Mouse (Mus musculus) C2C12 (cell line): ENCODE results near the gene Dnaaf5. TPM values are rescaled to one million over a fixed set of nuclear protein-coding genes. Genes with fewer than 3 reads are reported as not detected.

ENCODE experiments used
- H3K27me3 ChIP-seq: one replicate; pipeline ENCODE4 v1.6.1; 2011; ENCODE audit not compliant: control insufficient read depth, insufficient read depth, insufficient read length
- H3K36me3 ChIP-seq: one replicate; pipeline ENCODE4 v1.6.1; 2011; ENCODE audit not compliant: control insufficient read depth, insufficient read depth
- H3K4me3 ChIP-seq: one replicate; pipeline ENCODE4 v1.5.1; 2011; ENCODE audit warnings: mild to moderate bottlenecking, control low read depth; ENCODE audit not compliant: poor library complexity, insufficient read depth, severe bottlenecking
- H3K79me2 ChIP-seq: one replicate; pipeline ENCODE4 v1.6.1; 2011; ENCODE audit not compliant: control insufficient read depth, insufficient read depth
- H3K79me3 ChIP-seq: one replicate; pipeline ENCODE4 v1.6.1; 2011; ENCODE audit warnings: low read depth, control low read depth
- H3ac ChIP-seq: one replicate; pipeline ENCODE3; 2011; ENCODE audit warnings: low read depth; ENCODE audit not compliant: control insufficient read depth, insufficient read length
- CEBPB ChIP-seq: IDR thresholded peaks from one replicate; pipeline ENCODE4 v1.6.1; 2011; ENCODE audit warnings: low read depth, mild to moderate bottlenecking, control low read depth, moderate library complexity
- CTCF ChIP-seq: IDR thresholded peaks from one replicate; pipeline ENCODE4 v1.5.1; 2011; ENCODE audit not compliant: control insufficient read depth, insufficient read depth, insufficient read length
- FOSL1 ChIP-seq: IDR thresholded peaks from one replicate; pipeline ENCODE4 v1.8.0; 2011; ENCODE audit warnings: mild to moderate bottlenecking, low read length; ENCODE audit not compliant: poor library complexity, insufficient read depth, severe bottlenecking
- MAX ChIP-seq: IDR thresholded peaks from one replicate; pipeline ENCODE4 v1.6.1; 2011; ENCODE audit warnings: mild to moderate bottlenecking, control low read depth
- MYOD1 ChIP-seq: IDR thresholded peaks from one replicate; pipeline ENCODE4 v1.6.1; 2011; ENCODE audit warnings: low read depth; ENCODE audit not compliant: control insufficient read depth, insufficient read length
- MYOG ChIP-seq: IDR thresholded peaks from one replicate; pipeline ENCODE4 v1.6.1; 2011; ENCODE audit not compliant: control insufficient read depth, insufficient read length; ENCODE audit errors: extremely low read depth
- USF1 ChIP-seq: IDR thresholded peaks from one replicate; pipeline ENCODE4 v1.6.1; 2011; ENCODE audit warnings: low read depth, mild to moderate bottlenecking, control low read depth, moderate library complexity
- polyA plus RNA-seq: library from polyadenylated mRNA; unstranded; fragments of >200 nt; fragmentation: generic; extraction: Trizol; gene quantifications from one replicate; pipeline ENCODE4 v1.2.1, GENCODE M21; 2012; ENCODE audit warnings: missing spikeins

The Dnaaf5 gene
- polyA plus RNA-seq, 1 experiment: 32.6 TPM

DNA sequence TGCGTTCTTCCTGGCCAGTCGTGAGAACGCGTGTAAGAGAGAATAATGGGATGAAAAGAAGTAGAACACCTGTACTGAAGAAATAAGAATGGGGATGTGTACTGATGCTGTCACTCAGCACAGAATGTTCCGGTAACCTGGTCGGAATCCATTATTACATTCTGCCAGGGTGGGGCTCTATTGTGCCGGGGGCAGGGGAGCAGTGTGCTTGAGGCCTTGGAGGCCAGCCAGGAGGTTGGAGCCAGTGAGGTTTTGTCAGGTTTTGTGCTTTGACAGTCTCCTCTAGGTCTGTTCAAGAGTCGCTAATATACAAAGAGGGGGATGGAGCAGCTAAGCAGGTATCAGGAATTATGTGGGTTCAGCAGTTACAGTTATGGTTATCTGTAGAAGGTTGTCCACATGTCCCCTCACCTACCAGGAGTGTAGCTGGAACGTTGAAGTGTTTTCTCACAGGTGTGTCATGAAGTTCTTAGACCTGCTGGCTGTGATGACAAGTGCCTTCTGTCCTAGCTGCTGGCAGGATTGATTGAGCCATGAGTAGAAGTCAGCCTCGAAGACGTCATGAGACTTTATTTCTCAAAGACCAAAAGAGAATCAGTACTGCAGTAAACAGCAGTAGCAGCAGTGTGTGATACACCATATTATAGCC lies 61.8 kb downstream of the Dnaaf5 start:
- peaks cover 25% of the 10 kb centered on the region for H3K36me3 ChIP-seq

DNA sequence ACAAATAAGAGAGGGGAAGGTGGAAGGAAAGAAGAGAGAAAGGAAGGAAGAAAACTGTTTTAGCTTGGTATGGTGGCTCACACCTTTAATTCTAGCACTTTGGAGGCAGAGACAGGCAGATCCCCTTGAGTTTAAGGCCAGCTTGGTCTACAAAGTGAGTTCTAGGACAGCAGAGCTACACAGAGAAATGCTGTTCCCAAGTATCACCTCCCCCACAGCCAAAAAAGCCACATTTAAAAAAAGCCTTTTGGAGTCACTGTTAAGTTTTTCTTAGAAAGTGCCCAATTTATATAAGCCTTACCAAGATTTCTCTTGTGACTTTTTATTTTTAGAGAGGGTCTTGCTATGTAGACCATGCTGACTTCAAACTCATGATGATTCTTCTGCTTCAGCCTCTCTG lies 64.3 kb downstream of the Dnaaf5 start:
- Histone ChIP-seq H3K36me3 (peaks cover 32% of the 10 kb centered on the region), H3K79me3 (peaks cover 28% of the 10 kb centered on the region), H3K4me3 (no peak overlapping the region), H3K79me2 (peaks cover 70% of the 10 kb centered on the region), H3K27me3 (no peaks in the 10 kb centered on the region), H3ac (no peak overlapping the region)
- TF ChIP-seq MAX (no peak), CTCF (no peak), USF1 (no peak), CEBPB (no peak), MYOG (no peak), FOSL1 (no peak), MYOD1 (no peak)

More for the DNA sequence above, 61.8 kb downstream of the Dnaaf5 start:
- Histone ChIP-seq H3K4me3 (no peak overlapping the region), H3K27me3 (no peaks in the 10 kb centered on the region), H3K79me2 (peaks cover 91% of the 10 kb centered on the region), H3ac (no peak overlapping the region), H3K79me3 (peaks cover 47% of the 10 kb centered on the region)
- TF ChIP-seq MYOD1 (no peak), MYOG (no peak), MAX (no peak), CTCF (no peak), USF1 (no peak), FOSL1 (no peak), CEBPB (no peak)

DNA sequence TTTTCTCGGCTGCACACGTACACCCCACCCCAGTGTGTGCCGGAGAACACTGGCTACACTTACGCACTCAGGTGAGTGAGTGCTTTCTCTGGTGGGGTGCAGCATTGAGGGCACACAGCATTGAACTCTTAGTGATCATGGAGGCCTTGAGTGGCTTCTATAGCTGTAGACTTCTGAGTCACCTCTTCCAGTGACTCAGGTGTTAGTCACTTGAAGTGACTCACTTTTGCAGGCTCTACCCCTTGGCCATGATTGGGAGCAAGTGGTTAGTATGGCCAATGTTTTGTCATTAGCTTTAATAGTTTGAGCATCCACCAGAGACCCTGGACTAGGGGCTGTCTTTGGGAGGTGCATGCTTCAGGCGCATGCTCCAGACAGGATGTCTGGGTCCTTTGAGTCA lies 65.2 kb downstream of the Dnaaf5 start:
- H3ac ChIP-seq: no peak overlapping the region
- peaks cover 31% of the 10 kb centered on the region for H3K36me3 ChIP-seq

DNA sequence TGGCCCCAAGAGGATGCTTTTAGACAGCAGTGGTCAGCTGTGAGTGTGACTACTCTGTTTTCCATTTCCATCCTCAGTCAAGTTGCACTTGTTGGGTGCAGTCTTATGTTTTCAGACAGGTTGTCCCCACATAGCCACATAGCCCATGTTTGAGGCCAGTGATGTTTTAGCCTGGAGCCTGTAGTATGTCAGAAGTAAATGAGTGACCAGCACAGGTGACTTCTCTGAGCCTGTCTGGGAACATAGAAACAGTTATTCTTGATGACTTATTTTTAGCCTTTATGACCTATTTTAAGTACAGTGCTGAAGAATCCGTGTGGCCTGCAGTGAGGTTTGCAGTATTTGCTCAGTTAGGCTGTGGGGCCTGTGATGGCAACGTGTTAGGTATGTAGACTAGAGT lies 66.1 kb downstream of the Dnaaf5 start:
- peaks cover 30% of the 10 kb centered on the region for H3K36me3 ChIP-seq
- H3K79me3 ChIP-seq: peaks cover 14% of the 10 kb centered on the region
- H3ac ChIP-seq: no peak overlapping the region
- TF ChIP-seq MYOD1 (peak; percentile 28), USF1 (no peak)
- H3K79me2 ChIP-seq: peaks cover 62% of the 10 kb centered on the region
- H3K27me3 ChIP-seq: no peaks in the 10 kb centered on the region
- no peak overlapping the region for H3K4me3 ChIP-seq

More for the DNA sequence above, 65.2 kb downstream of the Dnaaf5 start:
- peaks cover 66% of the 10 kb centered on the region for H3K79me2 ChIP-seq
- TF ChIP-seq MYOD1 (peak; percentile 4), USF1 (no peak), FOSL1 (peak; percentile 100)
- no peak overlapping the region for H3K4me3 ChIP-seq
- H3K27me3 ChIP-seq: no peaks in the 10 kb centered on the region
- H3K79me3 ChIP-seq: peaks cover 22% of the 10 kb centered on the region

DNA sequence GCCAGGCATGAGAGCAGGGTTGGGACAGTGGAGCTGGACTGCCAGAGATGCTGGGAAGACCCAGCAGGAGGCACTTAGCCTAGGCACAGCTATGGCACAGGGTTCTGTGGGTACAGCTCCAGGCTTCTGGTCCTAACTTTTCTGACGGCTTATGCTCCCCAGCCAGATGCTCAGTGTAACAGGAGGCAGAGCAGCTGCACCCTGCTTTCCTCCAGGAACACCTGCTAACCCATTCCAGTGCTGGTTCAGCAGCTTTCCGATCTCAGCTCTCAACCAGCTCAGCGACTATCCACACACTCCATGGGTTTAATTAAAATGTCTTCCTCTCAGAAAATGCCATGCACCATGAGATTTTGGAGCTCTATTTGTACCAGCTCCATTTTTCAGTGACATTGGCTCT lies 66.8 kb downstream of the Dnaaf5 start:
- Histone ChIP-seq H3K4me3 (no peak overlapping the region), H3K36me3 (peaks cover 37% of the 10 kb centered on the region), H3ac (no peak overlapping the region), H3K79me2 (peaks cover 58% of the 10 kb centered on the region), H3K79me3 (peaks cover 14% of the 10 kb centered on the region), H3K27me3 (no peaks in the 10 kb centered on the region)
- TF ChIP-seq MAX: no peak
- TF ChIP-seq CTCF: no peak
- TF ChIP-seq MYOD1: no peak
- TF ChIP-seq CEBPB: no peak
- TF ChIP-seq USF1: no peak
- no peak for TF ChIP-seq FOSL1
- TF ChIP-seq MYOG: no peak

DNA sequence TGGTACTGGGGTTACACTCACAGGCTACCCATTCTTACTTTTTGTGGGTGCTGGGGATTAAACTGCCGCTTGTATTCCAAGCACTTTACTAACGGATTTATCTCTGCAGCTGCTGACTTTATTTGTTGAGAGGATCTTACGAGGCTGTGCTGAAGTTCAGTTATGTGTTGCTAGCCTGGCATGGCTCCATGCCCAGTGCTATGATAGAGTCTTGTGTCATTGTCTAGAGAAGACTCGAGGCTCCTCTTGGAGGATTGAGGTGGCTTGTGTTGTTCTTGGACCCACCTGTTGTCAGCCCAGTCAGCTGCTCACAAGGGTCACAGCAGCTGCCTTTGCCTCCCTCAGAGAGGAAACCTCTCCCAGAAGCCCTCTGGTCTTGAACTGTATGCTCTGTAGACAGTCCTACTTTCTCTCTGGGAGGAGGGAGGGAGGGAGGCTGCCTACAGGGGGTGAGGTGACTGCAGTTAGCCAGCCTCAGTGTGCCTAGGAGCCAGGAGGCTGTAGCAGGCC lies 70.0 kb downstream of the Dnaaf5 start:
- Histone ChIP-seq H3K4me3 (no peak overlapping the region), H3K36me3 (peaks cover 55% of the 10 kb centered on the region), H3ac (no peak overlapping the region), H3K79me2 (peaks cover 28% of the 10 kb centered on the region), H3K27me3 (no peaks in the 10 kb centered on the region), H3K79me3 (no peaks in the 10 kb centered on the region)
- TF ChIP-seq MYOD1: peak; percentile 73
- no peak for TF ChIP-seq USF1
